Mouse (Mus musculus): ENCODE measurements at regions not wholly inside any gene's neighbourhood (a gene's known extent, or its start where the extent isn't known, plus 50 kb on each side); places are given as distances from the start of the nearest gene placed in this dataset.

DNA sequence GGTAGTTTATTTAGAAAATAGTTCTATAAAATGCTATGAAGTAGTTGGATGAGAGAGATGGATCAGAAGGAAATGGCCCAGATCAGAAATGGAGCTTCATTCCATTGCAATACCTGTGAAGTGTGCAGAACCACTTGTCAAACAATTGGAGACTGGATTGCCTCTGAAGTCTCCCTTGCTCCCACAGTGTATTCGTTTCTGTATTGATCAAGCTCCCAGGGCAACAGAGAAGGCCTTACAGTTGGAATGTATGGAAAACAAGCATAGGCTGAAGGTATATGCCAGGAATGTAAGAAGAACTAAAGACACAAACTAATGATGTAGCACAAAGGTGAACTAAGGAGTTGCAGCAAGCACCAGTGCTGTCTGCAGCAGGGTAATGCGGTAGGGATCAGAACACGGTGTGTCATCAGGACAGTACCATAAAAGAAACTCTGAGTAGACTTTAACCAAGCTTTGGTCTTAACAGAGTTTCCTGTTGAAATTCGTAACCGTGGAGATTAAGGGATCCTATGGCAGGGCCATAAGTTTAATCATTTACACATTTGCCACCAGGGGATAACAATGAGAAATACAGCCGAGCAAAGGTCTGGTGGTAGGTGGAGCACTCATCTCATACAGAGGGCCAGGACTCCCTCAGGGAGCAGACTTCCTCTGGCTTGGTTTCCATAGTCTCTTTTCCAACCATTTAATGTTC lies 732.9 kb upstream of the 2610301B20Rik start:
- DNase-seq (ENCODE audit: low spot score in 2 of 2) = no peak

DNA sequence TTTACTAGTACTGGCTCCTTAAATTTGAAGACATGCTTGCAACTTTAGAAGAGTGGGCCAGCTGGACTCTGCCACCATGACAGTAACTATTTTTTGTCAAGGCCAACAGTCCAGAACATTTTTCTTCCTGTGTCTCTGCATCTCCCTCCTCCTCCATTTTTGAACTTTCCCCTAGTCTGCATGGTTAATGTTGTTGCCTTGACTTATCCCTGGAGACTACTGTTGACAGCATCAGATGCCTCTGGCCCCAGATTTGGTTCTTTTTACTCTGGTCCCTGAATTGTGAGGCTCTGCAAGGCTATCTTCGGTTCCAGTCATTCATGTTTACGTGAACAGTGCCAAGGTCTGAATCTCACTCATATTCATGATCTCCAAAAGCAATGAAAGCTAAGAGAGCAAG lies 724.4 kb upstream of the 2610301B20Rik start:
- no peak for DNase-seq (ENCODE audit: low spot score in 2 of 2)

GRCm38 (mm10) chr4:10150501-10150900 lies 723.8 kb upstream of the 2610301B20Rik start:
- peak in 1 of 2 experiments; percentile 13 for DNase-seq (ENCODE audit: low spot score in 2 of 2)

- DNase-seq (ENCODE audit: low spot score in 2 of 2) = no peak
These were observed 718.5 kb upstream of the 2610301B20Rik start for GRCm38 (mm10) chr4:10155705-10156390.

DNA sequence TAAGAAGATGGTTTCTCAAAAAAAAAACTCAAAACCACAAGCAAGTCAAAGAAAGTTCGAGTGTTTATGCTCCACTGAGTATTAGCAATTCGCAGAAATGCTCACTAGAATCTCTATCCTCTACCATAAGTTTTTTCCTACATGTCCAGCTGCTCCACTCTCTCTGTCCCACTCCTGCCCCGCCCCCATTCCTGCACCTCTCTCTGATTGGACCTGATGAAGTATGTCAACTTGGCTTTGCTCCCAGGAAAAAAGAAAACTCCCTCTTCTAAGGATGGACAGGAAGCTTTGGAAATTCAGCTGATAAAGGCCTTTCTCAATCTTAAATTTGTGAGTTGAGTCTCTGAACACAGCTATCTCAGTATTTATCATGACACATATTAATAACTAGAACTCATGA lies 684.4 kb upstream of the 2610301B20Rik start:
- DNase-seq (ENCODE audit: low spot score in 2 of 2) = no peak

- DNase-seq (ENCODE audit: low spot score in 2 of 2) = no peak
These were observed 676.9 kb upstream of the 2610301B20Rik start for GRCm38 (mm10) chr4:10197245-10197943.

DNA sequence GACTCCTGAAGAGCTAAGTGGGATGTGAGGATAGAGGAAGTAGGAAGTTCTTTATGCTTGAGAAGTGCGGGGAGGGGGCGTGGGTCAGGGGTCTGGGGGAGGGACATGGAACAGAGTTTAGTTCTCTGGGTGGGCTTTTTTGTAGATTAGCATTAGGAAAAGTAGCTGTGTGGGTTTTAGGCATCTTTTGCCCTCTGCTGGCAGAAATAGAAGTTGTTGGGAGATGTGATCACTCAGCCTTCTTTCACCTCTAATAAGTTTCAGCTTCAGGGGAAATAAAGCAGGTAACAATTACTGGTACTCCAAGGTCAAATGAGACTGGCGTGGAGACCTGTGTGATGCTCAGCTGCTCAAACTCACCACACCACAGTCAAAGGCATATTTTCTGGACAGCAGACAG lies 672.5 kb upstream of the 2610301B20Rik start:
- no peak for DNase-seq (ENCODE audit: low spot score in 2 of 2)

DNA sequence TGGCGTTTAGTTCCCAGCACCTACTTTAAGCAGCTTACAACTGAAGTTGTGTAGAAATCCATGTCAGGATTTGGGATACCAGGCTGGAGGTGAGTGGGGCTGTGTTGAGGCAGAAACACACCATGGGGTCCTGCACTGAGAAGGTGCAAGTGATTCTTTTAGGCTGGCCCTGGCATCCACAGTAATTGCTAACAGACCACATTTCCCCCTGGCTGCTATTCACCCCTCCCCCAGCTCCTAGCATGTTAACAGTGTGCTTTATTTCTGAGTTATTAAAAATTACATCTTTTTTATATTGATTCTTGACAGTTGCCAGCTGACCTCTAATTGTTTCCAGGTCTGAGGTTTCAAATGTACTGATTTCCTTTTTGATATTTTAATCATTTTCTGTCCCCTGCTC lies 670.1 kb upstream of the 2610301B20Rik start:
- DNase-seq (ENCODE audit: low spot score in 2 of 2) = no peak

DNA sequence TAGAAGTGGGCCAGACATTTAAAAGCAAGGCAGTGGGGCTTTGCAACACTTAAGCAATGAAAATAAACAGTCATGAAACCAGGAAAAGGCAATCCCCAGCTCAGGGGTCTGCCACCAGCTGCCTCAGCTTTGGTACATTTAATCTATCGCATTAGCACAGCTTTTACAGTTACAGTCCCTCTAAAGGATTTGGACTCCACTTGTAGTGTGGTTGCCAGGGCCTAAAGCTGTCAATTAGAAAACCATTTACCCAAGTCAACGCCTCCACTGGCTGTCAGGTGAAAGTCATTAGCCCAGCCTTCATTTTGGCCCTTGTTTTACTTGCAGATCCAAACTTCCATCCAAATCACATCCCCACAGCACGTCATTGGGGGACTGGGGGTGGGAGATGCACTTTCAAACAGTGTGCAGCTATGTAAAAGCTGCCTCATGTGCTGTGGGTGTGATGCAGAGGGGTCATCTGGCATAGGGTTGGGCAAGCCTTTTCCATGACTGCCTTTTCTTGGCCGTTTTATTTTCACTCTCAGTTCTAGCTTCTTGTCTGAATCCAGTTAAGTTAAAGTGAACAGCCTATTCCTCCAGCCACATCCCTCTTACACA lies 664.9 kb upstream of the 2610301B20Rik start:
- DNase-seq (ENCODE audit: low spot score in 2 of 2) = no peak

- no peak for DNase-seq (ENCODE audit: low spot score in 2 of 2)
These were observed 663.0 kb upstream of the 2610301B20Rik start for GRCm38 (mm10) chr4:10211303-10211702.

GRCm38 (mm10) chr4:10235324-10235723 lies 639.0 kb upstream of the 2610301B20Rik start:
- DNase-seq (ENCODE audit: low spot score in 2 of 2) = no peak

DNA sequence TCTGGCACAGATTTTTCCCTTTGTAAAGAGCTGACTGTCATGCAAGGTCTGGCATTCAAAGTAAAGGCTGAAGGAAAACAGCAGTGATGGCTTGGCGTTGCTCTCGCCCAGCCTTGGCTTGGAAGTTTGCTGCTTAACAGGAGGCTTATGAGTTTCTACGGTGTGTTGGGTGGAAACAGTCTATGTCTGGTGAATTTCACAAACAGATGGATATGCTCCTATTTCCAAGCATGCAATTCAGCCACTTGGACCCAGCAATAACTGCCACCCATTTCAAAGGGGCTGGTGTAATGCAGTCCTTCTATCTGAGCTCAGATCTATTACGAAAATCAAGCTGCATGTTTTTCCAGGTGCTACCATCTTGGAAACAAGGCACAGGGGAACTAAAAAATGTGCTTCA lies 632.2 kb upstream of the 2610301B20Rik start:
- DNase-seq (ENCODE audit: low spot score in 2 of 2) = no peak

GRCm38 (mm10) chr4:10242909-10243308 lies 631.4 kb upstream of the 2610301B20Rik start:
- DNase-seq (ENCODE audit: low spot score in 2 of 2) = peak in 1 of 2 experiments; percentile 8

DNA sequence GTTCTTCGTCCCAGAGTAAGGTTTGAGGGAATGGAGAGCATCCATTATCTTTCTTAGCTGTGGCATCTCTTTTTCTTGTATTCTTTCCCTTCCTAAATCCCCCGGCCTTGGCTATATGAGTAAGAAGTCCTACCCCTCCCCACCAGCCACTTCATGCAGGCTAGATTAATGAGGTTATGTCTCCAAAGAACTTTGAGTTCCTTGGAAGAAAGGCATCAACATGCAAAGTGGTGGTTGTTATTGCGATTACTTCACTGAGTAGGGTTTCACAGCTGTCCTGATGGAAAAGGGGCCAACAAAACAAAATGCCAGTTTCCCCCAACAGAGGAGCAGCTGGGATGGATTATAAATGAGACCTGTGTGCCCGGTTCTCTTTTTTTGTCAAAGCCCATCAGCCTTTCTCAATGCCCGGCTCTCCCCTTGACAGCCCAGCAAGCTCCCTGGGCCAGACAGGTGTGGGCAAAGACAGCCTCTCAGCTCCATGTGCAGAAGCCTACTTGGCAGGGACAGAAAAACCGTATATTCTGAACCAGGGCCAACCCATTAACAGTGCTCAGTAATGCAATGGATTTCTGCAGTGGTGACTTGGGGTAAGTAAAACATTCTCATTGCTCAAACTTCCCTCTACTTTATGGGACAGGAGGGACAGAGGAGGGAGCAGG lies 620.1 kb upstream of the 2610301B20Rik start:
- no peak for DNase-seq (ENCODE audit: low spot score in 2 of 2)

DNA sequence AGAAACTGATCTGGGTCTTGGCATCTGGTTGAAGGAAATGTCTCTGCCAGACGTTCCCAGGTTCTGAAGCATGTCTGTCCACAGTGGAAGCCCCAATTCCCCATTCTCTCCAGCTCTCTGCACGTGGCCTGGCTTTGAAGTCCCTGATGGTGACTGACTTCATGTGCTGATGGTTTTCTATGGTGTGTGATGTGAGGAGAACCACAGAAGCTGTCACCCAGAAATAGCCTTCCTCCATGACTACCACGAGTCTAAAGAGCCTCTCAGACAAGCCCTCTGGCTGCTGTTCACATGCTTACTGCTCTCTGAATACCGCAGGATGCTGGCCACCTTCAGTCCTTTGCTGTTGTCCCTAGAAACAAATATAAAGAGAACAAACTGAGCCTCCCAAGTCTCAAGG lies 616.8 kb upstream of the 2610301B20Rik start:
- DNase-seq (ENCODE audit: low spot score in 2 of 2) = no peak

GRCm38 (mm10) chr4:10260351-10260750 lies 613.9 kb upstream of the 2610301B20Rik start:
- DNase-seq (ENCODE audit: low spot score in 2 of 2) = no peak

- no peak for DNase-seq (ENCODE audit: low spot score in 2 of 2)
These were observed 608.4 kb upstream of the 2610301B20Rik start for GRCm38 (mm10) chr4:10265942-10266341.

DNA sequence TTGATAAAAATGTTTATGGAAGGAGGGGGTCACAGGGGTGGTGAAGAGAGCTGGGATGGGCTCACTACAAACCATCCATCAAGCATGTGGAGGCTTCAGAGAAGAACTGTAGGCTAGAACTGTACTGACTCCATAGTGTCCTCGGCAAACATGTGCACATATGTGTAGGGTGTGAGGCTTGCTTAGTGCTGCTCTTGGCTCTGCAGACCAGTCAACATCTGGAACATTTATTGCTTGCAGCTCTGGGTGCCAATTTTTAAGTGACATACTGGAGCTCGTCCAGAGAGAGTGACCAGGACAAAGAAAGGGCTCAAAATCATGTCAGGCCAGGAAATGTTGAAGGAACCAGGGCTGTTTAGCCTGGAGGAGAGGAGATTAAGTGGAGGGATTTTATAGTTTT lies 588.7 kb upstream of the 2610301B20Rik start:
- no peak for DNase-seq (ENCODE audit: low spot score in 2 of 2)

DNA sequence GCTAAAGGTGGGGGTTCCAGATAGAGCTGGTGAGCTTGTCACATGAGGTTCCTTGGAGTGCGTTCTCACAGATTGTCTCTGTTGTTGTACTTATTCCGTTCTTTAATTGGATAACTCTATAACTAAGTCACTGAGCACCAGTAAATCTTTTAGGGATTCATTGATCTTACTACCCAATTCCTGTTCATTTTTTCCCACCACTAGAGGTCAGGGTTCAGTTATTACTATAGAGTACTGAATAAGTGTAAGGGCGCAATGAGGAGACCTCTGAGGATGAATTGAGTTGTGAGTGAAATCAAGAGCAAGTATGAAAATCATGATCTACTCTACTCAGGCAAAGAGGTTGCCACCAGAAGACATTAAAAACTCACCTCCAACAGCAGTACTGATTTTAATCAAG lies 584.0 kb upstream of the 2610301B20Rik start:
- no peak for DNase-seq (ENCODE audit: low spot score in 2 of 2)

GRCm38 (mm10) chr4:10295012-10295530 lies 579.2 kb upstream of the 2610301B20Rik start:
- no peak for DNase-seq (ENCODE audit: low spot score in 2 of 2)

- no peak for DNase-seq (ENCODE audit: low spot score in 2 of 2)
These were observed 578.1 kb upstream of the 2610301B20Rik start for GRCm38 (mm10) chr4:10296220-10296619.

- no peak for DNase-seq (ENCODE audit: low spot score in 2 of 2)
These were observed 562.4 kb upstream of the 2610301B20Rik start for GRCm38 (mm10) chr4:10311886-10312285.
